Mouse (Mus musculus) lung, adult 2 months (tissue): ENCODE measurements around the gene Acta1.

ENCODE experiments used
- CTCF ChIP-seq: fragments of 200-500 bp; IDR thresholded peaks from 2 replicates; pipeline ENCODE4 v1.5.1; 2011; ENCODE audit warnings: mild to moderate bottlenecking, low read length, control low read depth; ENCODE audit not compliant: insufficient read depth
- POLR2A ChIP-seq: fragments of 200-500 bp; IDR thresholded peaks from 2 replicates; pipeline ENCODE4 v1.6.1; 2011; ENCODE audit warnings: low read depth, mild to moderate bottlenecking, control low read depth, low read length, borderline replicate concordance; ENCODE audit errors: extremely low read depth

DNA sequence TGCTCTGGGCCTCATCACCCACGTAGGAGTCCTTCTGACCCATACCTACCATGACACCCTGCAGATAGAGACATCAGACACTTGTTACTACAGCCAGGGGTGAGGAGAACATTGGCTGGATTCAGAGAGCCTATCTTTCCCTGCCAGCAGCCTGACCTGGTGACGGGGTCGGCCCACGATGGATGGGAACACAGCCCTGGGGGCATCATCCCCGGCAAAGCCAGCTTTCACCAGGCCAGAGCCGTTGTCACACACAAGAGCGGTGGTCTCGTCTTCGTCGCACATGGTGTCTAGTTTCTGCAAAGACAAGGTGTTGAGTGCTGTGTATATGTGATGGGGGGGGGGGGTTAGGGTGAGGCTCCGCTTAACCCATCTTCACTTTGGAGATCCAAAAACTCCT, 1.1 kb downstream of the Acta1 start:
- TF ChIP-seq CTCF (no peak), POLR2A (no peak)
